Mouse (Mus musculus): ENCODE data around the gene Golph3.

DNA sequence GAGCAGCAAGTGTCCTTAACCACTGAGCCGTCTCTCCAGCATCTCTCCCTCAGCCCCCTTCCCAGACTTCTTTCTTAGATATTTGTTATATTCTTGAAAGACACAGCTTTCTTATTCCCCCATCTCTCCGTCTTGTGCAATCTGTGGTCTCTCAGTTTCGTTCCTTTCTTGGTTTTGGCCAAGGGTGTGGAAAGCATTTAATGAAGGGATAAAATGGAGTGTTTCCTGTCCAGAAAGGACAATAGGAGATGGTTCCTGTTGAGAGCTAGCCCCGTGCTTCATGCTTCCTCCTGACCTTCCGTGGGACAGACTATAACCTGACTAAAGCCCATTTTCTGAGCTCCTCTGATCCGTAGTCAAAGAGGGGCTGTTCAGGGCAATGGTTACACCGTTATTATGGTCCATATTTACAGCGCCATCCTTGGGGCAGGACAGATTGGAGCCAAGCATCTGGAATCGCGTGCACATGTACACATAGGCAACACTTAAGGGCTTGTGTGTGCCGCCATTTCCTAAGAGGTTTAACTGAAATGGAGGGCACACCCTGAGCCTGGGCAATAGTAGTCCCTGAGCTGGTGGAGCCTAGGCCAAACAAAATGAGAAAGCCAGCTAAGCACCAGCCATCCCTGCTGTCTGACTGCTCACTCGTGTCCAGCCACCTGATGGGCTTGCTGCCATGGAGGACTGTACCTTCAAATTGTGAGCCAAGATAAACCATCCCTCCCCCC, 47.8 kb upstream of the Golph3 start:
- no peak for TF ChIP-seq MYB (IDR thresholded peaks at IDR 0.05; ENCODE audit: low read depth, low read length)
- no peak for TF ChIP-seq POLR2A (IDR thresholded peaks at IDR 0.05; ENCODE audit: control insufficient read depth in 1 of 2, insufficient read depth in 1 of 2, low read depth in 1 of 2, low read length in 2 of 2, poor library complexity in 1 of 2)
- no peak for TF ChIP-seq SIN3A (IDR thresholded peaks at IDR 0.05; ENCODE audit: low read length)
- no peak for TF ChIP-seq MAZ (IDR thresholded peaks at IDR 0.05; ENCODE audit: low read depth, low read length)

Measured in MEL (cell line).